Mouse (Mus musculus): ENCODE measurements around the gene 4933417A18Rik. TPM values are rescaled to one million over a fixed set of nuclear protein-coding genes. Genes with fewer than 3 reads are reported as not detected.
"Not testable (repeated sequence)": the region's sequence is repeated elsewhere in the genome, so short reads cannot be mapped to it uniquely, and the experiment has no call there.

4933417A18Rik gene
- total and polyA plus RNA-seq, 2 experiments from 2014 or later: not detected

DNA sequence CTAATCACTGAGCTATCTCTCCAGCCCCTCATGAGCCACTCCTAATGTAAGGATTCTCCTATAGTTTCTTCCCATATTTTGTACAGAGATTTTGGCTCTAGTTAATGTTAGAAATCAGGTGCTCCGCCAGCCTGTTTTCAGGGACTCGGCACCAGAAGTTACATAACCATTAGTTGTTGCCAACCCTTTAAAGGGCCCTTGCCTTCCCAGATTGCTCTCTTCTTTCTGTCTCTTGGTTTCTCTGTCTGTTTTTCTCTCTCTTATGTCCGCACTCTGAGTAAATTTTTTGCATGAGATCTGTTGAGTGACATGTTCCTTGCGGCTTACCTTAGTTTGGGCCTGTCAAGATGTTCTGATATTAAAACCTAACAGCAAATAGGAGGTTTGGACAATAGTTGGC lies 51.9 kb downstream of the 4933417A18Rik start:
- Histone ChIP-seq H3K27ac (ENCODE audit: low read depth, low read length) (no peak overlapping the region), H3K9me3 (ENCODE audit: low read length) (no peaks in the 10 kb centered on the region), H3K36me3 (ENCODE audit: insufficient read depth) (peaks cover 38% of the 10 kb centered on the region), H3K9ac (no peak overlapping the region), H3K27me3 (ENCODE audit: insufficient read depth, low read length) (no peaks in the 10 kb centered on the region), H3K4me1 (ENCODE audit: insufficient read depth) (no peaks in the 10 kb centered on the region), H3K4me2 (ENCODE audit: low read depth) (no peak overlapping the region), H3K4me3 (ENCODE audit: low read depth, low read length) (no peak overlapping the region)
- DNase-seq (no peak), ATAC-seq (no peak)
- TF ChIP-seq CTCF (IDR thresholded peaks at IDR 0.05; ENCODE audit: low read depth): no peak
- 89% methylated on average over 4 of the region's 4 CpGs for WGBS

DNA sequence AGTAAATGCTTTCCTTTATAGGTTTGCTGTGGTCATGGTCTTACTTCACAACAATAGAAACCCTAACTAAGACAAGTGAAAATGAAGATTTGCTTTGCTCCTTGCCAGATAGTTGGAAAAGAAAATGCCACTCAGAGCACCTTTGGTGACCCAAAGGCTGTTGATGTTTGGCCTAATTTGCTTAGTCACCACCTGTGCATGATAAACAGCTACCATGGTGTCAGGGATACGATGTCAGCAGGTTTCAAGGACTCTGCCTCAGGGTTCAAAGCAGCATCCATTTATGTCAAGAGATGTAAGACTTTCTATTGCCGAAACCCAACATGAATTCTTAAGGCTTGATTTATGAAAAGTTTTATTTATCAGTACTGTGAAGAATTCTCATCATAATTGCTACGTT lies 53.2 kb downstream of the 4933417A18Rik start:
- no peak overlapping the region for H3K9ac ChIP-seq
- no peak overlapping the region for H3K4me2 ChIP-seq (ENCODE audit: low read depth)
- DNase-seq: no peak
- no peak overlapping the region for H3K27ac ChIP-seq (ENCODE audit: low read depth, low read length)
- TF ChIP-seq CTCF (IDR thresholded peaks at IDR 0.05; ENCODE audit: low read depth): no peak
- no peaks in the 10 kb centered on the region for H3K27me3 ChIP-seq (ENCODE audit: insufficient read depth, low read length)
- H3K4me1 ChIP-seq (ENCODE audit: insufficient read depth): no peaks in the 10 kb centered on the region
- WGBS: 96% methylated on average over 3 of the region's 3 CpGs
- peaks cover 50% of the 10 kb centered on the region for H3K36me3 ChIP-seq (ENCODE audit: insufficient read depth)
- no peaks in the 10 kb centered on the region for H3K9me3 ChIP-seq (ENCODE audit: low read length)
- no peak overlapping the region for H3K4me3 ChIP-seq (ENCODE audit: low read depth, low read length)
- ATAC-seq: no peak

DNA sequence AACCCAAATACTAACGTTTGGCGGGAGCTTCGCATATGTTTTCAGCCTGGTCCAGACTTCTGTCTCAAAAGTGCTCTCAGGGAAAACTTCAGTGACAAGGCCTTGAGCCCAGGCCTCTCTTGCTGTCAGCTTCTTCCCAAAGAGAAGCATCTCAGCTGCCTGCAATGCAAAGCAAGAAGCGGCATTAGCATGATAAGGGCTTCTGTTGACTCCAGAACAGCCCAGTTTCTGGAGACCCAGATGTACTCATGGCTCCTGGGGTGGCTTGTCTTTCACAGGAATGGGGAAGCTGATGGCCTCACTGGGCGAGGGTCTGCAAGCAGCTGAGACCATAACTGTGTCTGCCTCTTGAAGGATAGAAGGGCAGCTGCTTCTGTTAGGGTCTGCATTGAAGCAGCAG lies 54.4 kb downstream of the 4933417A18Rik start:
- H3K4me1 ChIP-seq (ENCODE audit: insufficient read depth); H3K27me3 ChIP-seq (ENCODE audit: insufficient read depth, low read length); H3K4me2 ChIP-seq (ENCODE audit: low read depth); ATAC-seq; H3K9me3 ChIP-seq (ENCODE audit: low read length); H3K9ac ChIP-seq; H3K4me3 ChIP-seq (ENCODE audit: low read depth, low read length); H3K27ac ChIP-seq (ENCODE audit: low read depth, low read length); DNase-seq: not testable (repeated sequence)
- H3K36me3 ChIP-seq (ENCODE audit: insufficient read depth): peaks cover 50% of the 10 kb centered on the region
- WGBS: 70% methylated on average over 5 of the region's 5 CpGs

DNA sequence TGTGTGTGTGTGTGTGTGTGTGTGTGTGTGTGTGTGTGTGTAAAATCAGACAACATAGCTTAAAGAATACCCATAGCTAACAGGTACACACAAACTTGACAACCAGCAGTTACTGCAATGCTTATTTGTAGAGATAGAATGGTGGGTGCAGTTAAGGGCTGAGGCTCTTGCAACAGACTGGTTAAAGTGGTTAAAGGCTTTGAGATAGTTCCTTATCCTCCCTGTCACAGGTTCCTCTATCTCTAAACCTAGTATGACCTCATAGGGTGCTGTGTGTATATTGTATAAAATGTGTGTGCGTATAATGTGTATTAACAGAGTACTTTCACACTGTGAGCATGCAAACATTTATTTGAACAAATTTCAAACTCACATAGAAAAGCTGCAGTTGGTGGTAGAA lies 59.3 kb downstream of the 4933417A18Rik start:
- not testable (repeated sequence) for H3K9me3 ChIP-seq (ENCODE audit: low read length); H3K9ac ChIP-seq; H3K27me3 ChIP-seq (ENCODE audit: insufficient read depth, low read length); DNase-seq; H3K4me2 ChIP-seq (ENCODE audit: low read depth); ATAC-seq; H3K4me1 ChIP-seq (ENCODE audit: insufficient read depth); H3K27ac ChIP-seq (ENCODE audit: low read depth, low read length); H3K4me3 ChIP-seq (ENCODE audit: low read depth, low read length)
- 100% methylated on average over 1 of the region's 1 CpGs for WGBS
- peaks cover 62% of the 10 kb centered on the region for H3K36me3 ChIP-seq (ENCODE audit: insufficient read depth)

DNA sequence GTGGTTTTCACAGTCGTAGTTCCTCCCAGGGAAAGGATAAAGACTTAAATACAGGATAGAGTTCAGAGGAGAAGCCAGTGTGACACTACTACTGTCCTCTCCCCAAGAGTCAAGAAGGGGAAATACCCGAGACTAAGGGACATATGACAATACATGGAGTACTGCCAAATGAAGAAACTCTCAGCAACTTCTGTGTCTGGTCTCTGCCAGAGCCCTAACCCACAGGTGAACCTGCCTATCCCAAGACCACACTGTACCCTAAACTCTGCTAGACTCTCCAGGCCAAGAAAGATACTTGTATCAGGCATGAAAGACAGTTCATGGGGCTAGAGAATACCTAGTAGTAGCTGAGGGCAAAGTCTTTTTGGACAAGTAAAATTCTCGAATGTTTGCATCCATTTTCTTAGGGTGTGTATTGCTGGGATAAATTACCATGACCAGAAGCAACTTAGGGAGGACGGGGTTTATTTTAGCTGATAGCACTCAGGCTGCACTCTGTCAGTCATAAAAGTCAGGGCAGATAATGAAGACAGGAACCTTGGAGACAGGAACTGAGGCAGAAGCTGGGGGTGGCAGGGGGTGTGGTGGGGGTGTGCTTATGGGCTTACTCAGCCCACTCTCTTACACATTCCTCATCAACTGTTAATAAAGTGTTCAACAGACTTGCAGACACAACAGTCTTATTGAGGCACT lies 67.5 kb downstream of the 4933417A18Rik start:
- no peak for TF ChIP-seq CTCF (IDR thresholded peaks at IDR 0.05; ENCODE audit: low read depth)
- Histone ChIP-seq H3K9me3 (ENCODE audit: low read length) (no peaks in the 10 kb centered on the region), H3K9ac (no peak overlapping the region), H3K27me3 (ENCODE audit: insufficient read depth, low read length) (no peaks in the 10 kb centered on the region), H3K4me2 (ENCODE audit: low read depth) (no peak overlapping the region), H3K27ac (ENCODE audit: low read depth, low read length) (no peak overlapping the region), H3K4me1 (ENCODE audit: insufficient read depth) (peaks cover 8% of the 10 kb centered on the region; the same call in 1 of the 2 replicates), H3K36me3 (ENCODE audit: insufficient read depth) (peaks cover 31% of the 10 kb centered on the region), H3K4me3 (ENCODE audit: low read depth, low read length) (no peak overlapping the region)
- ATAC-seq (no peak), DNase-seq (no peak)
- WGBS: 75% methylated on average over 4 of the region's 4 CpGs

DNA sequence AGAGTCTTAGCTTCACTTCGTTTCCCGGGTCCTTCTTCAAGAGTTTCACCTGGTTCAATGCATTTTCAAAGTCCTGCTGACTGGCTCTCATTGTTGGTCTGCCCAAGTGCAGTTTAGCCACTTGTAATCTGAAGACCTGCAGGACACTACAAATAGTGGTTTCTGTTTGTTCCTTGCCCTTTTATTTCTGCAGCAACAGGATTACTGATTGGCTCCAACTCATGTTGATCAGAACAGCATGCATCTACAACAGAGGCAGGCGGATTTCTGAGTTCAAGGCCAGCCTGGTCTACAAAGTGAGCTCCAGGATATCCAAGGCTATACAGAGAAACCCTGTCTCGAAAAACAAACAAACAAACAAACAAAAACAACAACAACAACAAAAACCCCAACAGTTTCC lies 68.9 kb downstream of the 4933417A18Rik start:
- DNase-seq (peak; percentile 6), ATAC-seq (no peak)
- 60% methylated on average over 4 of the region's 4 CpGs for WGBS
- H3K27me3 ChIP-seq (ENCODE audit: insufficient read depth, low read length): no peaks in the 10 kb centered on the region
- H3K36me3 ChIP-seq (ENCODE audit: insufficient read depth): peaks cover 17% of the 10 kb centered on the region
- H3K9ac ChIP-seq: peak overlapping the region; percentile 74; the same call in 1 of the 2 replicates
- H3K9me3 ChIP-seq (ENCODE audit: low read length): no peaks in the 10 kb centered on the region
- H3K4me3 ChIP-seq (ENCODE audit: low read depth, low read length): peak overlapping the region; percentile 57
- peaks cover 8% of the 10 kb centered on the region; the same call in 1 of the 2 replicates for H3K4me1 ChIP-seq (ENCODE audit: insufficient read depth)
- TF ChIP-seq CTCF (IDR thresholded peaks at IDR 0.05; ENCODE audit: low read depth): no peak
- peak overlapping the region; percentile 76 for H3K4me2 ChIP-seq (ENCODE audit: low read depth)
- no peak overlapping the region for H3K27ac ChIP-seq (ENCODE audit: low read depth, low read length)

DNA sequence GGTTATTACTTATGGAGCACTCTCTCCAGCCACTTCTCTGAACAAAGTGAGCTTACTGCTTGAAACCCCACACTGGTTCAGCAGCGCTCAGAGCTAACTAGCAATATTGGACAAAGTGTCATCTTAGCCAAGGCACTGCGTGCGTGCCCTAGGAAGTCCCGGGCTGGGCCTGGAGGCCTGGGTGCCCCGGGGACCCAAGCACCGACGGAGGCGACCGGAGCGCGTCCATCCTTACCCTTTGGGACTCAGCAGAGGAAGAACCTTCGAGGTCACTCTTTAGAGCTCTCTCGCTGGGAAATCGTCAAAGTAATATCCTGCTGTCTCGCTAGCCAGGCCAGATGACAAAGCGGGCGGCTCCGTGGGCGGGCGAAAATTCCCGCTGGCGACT lies 69.4 kb downstream of the 4933417A18Rik start:
- Histone ChIP-seq H3K27ac (ENCODE audit: low read depth, low read length) (peak overlapping the region; percentile 62), H3K27me3 (ENCODE audit: insufficient read depth, low read length) (no peaks in the 10 kb centered on the region), H3K4me2 (ENCODE audit: low read depth) (peak overlapping the region; percentile 76), H3K4me1 (ENCODE audit: insufficient read depth) (peaks cover 8% of the 10 kb centered on the region; the same call in 1 of the 2 replicates), H3K36me3 (ENCODE audit: insufficient read depth) (peaks cover 12% of the 10 kb centered on the region), H3K4me3 (ENCODE audit: low read depth, low read length) (peak overlapping the region; percentile 57), H3K9me3 (ENCODE audit: low read length) (no peaks in the 10 kb centered on the region), H3K9ac (peak overlapping the region; percentile 74)
- peak; percentile 50 for ATAC-seq
- WGBS: under 1% methylated on average over 22 of the region's 22 CpGs
- DNase-seq: no peak
- TF ChIP-seq CTCF (IDR thresholded peaks at IDR 0.05; ENCODE audit: low read depth): no peak

Data from forebrain, postnatal 0 days (tissue).